Mouse (Mus musculus) MEL (cell line): ENCODE measurements around the gene Nck2.

Experiments
- CHD2 ChIP-seq: IDR thresholded peaks from 2 replicates; pipeline ENCODE4 v1.6.1; 2011; ENCODE audit warnings: low read length, improper control_type of control experiment
- CTCF ChIP-seq, 3 experiments: IDR thresholded peaks in 2 of 3; conservative IDR thresholded peaks in 1 of 3; 2 replicates each; pipeline ENCODE4 v1.5.1; 2011 to 2012; ENCODE audit warnings: low read length in 3 of 3, low read depth in 2 of 3, mild to moderate bottlenecking in 2 of 3, improper control_type of control experiment in 1 of 3, inconsistent platforms in 1 of 3, mixed read lengths in 1 of 3, moderate library complexity in 1 of 3; ENCODE audit not compliant: control insufficient read depth in 1 of 3, insufficient read depth in 1 of 3, poor library complexity in 1 of 3, severe bottlenecking in 1 of 3
- GATA1 ChIP-seq: IDR thresholded peaks from 2 replicates; pipeline ENCODE4 v1.6.1; 2011; ENCODE audit warnings: low read depth, low read length, improper control_type of control experiment
- MAFK ChIP-seq: IDR thresholded peaks from 2 replicates; pipeline ENCODE4 v1.6.1; 2011; ENCODE audit warnings: low read depth, mild to moderate bottlenecking, low read length, improper control_type of control experiment, borderline replicate concordance
- POLR2A ChIP-seq, 2 experiments: IDR thresholded peaks; 2 replicates each; pipeline ENCODE4 v1.6.1; 2011 to 2012; ENCODE audit warnings: low read length in 2 of 2, mild to moderate bottlenecking in 2 of 2, control low read depth in 1 of 2, improper control_type of control experiment in 1 of 2, low read depth in 1 of 2, moderate library complexity in 1 of 2; ENCODE audit not compliant: control insufficient read depth in 1 of 2, insufficient read depth in 1 of 2, poor library complexity in 1 of 2
- SMC3 ChIP-seq: IDR thresholded peaks from 2 replicates; pipeline ENCODE4 v1.6.1; 2011; ENCODE audit warnings: low read depth, low read length, improper control_type of control experiment
- UBTF ChIP-seq: IDR thresholded peaks from 2 replicates; pipeline ENCODE4 v1.6.1; 2012; ENCODE audit warnings: low read depth, mild to moderate bottlenecking, inconsistent platforms, low read length, improper control_type of control experiment, moderate library complexity, borderline replicate concordance; ENCODE audit not compliant: insufficient read depth
- ZKSCAN1 ChIP-seq: IDR thresholded peaks from 2 replicates; pipeline ENCODE4 v1.6.1; 2012; ENCODE audit warnings: low read depth, mild to moderate bottlenecking, inconsistent platforms, low read length, improper control_type of control experiment, moderate library complexity

DNA sequence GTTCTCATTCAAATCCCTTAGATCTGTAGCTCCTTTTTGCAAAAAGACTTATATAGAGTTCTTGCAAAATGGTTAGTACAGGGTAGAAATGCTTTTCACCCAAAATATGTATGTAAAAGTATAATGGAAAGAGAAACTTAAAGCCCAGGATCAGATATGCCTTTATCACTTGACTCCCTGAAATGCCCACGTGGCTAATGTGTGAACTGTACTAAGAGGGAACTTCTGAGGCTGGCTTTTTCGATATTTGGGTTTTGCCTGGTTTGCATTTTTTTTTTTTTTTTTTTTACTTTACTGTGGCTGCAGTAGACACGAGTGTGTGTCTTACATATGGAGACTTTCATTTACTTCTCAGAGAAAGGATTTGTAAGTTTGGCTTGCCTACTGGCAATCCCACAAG is 116.7 kb downstream of the Nck2 start:
- TF ChIP-seq CTCF (IDR thresholded peaks at IDR 0.05 in 2 of 3, conservative IDR thresholded peaks at IDR 0.05 in 1 of 3; ENCODE audit: control insufficient read depth in 1 of 3, insufficient read depth in 1 of 3, low read depth in 2 of 3, low read length in 3 of 3, poor library complexity in 1 of 3, severe bottlenecking in 1 of 3) (no peak), UBTF (no peak), MAFK (peak; percentile 69; the same call in 1 of the 2 replicates), CHD2 (no peak), ZKSCAN1 (no peak), POLR2A (IDR thresholded peaks at IDR 0.05; ENCODE audit: control insufficient read depth in 1 of 2, insufficient read depth in 1 of 2, low read depth in 1 of 2, low read length in 2 of 2, poor library complexity in 1 of 2) (no peak), SMC3 (no peak), GATA1 (peak; percentile 68)
